Mouse (Mus musculus): Measurements from ENCODE around the gene Ykt6. TPM values are rescaled to one million over a fixed set of nuclear protein-coding genes. Genes with fewer than 3 reads are reported as not detected.
A peak's percentile ranks its signal among the peaks of the same experiment; 100 is the strongest.

Gene Ykt6
- polyA plus RNA-seq, 1 experiment from 2014 or later, result 61.8 TPM

DNA sequence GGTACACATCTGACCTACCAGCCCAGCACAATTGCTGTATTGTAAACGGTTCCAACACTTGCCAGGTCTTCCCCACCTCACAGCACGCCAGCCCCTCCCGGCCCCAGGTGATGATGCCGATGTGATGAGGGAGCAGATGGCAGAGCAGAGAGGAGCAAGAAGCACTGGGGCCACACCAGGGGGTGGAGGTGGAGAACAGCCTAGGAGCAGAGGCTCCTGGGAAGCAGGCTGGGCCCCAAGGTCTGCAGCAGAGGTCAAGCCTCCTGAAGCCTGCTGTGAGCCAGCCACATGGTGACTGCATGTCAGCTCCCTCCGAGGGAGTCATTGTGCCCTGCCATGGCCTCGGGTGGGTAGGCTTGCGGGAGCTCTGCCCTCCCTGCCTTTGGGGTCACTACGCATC, 25.1 kb downstream of the Ykt6 start:
- Histone ChIP-seq H3K9ac (replicated peaks; ENCODE audit: low read length) (no peak overlapping the region), H3K4me1 (ENCODE audit: insufficient read depth, low read length) (peaks cover 5% of the 10 kb centered on the region; the same call in 1 of the 2 replicates), H3K27ac (ENCODE audit: low read length) (no peak overlapping the region), H3K27me3 (ENCODE audit: insufficient read depth, low read length) (no peaks in the 10 kb centered on the region), H3K36me3 (ENCODE audit: insufficient read depth, low read length) (no peaks in the 10 kb centered on the region), H3K4me3 (ENCODE audit: low read length) (no peak overlapping the region), H3K4me2 (replicated peaks; ENCODE audit: low read depth, low read length) (no peak overlapping the region), H3K9me3 (ENCODE audit: low read length) (no peaks in the 10 kb centered on the region)
- no peak for ATAC-seq (ENCODE audit: low FRiP score, low TSS enrichment)
- WGBS, result 57% methylated on average over 8 of the region's 8 CpGs

DNA sequence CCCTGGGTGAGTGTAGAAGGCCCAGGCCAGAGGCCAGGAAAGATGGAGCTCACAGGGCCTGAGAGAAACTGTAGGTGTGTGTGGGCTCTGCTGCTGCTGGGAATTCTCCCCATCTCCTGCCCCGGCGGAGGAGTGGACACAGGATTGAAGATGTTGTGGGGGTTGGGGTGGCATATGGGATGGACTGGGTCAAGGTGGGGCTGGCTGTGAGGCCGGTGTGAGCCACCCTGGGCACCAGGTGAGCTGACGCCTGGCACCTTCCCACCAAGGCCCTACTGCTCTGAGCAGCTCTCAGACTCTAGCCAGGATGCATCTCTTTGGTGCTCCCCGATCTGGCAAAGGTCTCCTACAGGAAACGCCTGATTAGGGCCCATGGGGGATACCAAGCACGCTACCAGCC, 25.8 kb downstream of the Ykt6 start:
- no peaks in the 10 kb centered on the region for H3K27me3 ChIP-seq (ENCODE audit: insufficient read depth, low read length)
- ATAC-seq (ENCODE audit: low FRiP score, low TSS enrichment), result no peak

DNA sequence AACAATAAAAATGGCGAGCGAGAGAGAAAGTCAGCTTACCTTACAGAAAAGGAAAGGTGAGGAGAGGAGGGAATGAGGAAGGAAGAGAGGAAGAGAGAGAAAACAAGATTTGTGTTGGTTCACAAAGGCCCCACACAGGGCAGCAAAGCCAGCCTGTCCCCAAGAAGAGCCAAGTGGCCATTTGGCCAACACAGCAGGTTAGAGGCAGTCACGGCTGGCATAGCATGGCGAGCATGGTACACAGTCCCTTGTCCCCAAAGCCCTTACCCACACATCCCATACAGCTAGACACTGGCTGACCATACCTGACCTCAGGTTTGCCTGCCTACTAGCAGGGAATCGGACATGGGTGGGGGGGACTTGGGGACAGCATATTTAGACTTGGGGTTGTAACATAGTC, 28.1 kb downstream of the Ykt6 start:
- H3K9ac ChIP-seq (replicated peaks; ENCODE audit: low read length), result no peak overlapping the region
- no peak overlapping the region for H3K4me2 ChIP-seq (replicated peaks; ENCODE audit: low read depth, low read length)

More for the DNA sequence above, 25.8 kb downstream of the Ykt6 start:
- Histone ChIP-seq H3K4me3 (ENCODE audit: low read length) (no peak overlapping the region), H3K9ac (replicated peaks; ENCODE audit: low read length) (no peak overlapping the region), H3K36me3 (ENCODE audit: insufficient read depth, low read length) (no peaks in the 10 kb centered on the region), H3K9me3 (ENCODE audit: low read length) (no peaks in the 10 kb centered on the region), H3K4me2 (replicated peaks; ENCODE audit: low read depth, low read length) (no peak overlapping the region), H3K27ac (ENCODE audit: low read length) (no peak overlapping the region), H3K4me1 (ENCODE audit: insufficient read depth, low read length) (peaks cover 5% of the 10 kb centered on the region; the same call in 1 of the 2 replicates)
- WGBS, result 85% methylated on average over 7 of the region's 7 CpGs

DNA sequence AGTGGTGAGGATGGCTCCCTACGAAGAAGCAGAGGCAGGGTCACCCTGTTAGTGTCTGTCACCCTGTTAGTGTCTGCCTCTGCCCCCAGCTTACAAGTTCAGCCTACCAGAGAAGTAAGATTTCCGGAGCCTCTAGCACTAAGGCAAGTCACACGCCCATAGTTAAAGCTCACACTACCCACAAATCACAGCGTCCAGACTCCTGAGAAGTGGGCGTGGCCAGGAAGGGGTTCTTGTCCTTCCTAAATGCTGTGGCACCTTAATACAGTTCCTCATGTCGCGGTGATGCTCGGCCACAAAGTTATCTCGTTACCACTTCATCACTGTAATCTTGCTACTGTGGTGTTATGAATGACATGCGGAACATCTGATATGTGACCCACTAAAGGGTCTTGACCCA, 32.6 kb downstream of the Ykt6 start:
- ATAC-seq (ENCODE audit: low FRiP score, low TSS enrichment), result no peak
- H3K27me3 ChIP-seq (ENCODE audit: insufficient read depth, low read length), result no peaks in the 10 kb centered on the region
- WGBS, result 75% methylated on average over 10 of the region's 10 CpGs

More for the DNA sequence above, 28.1 kb downstream of the Ykt6 start:
- ATAC-seq (ENCODE audit: low FRiP score, low TSS enrichment), result no peak
- no peak overlapping the region for H3K27ac ChIP-seq (ENCODE audit: low read length)
- no peak overlapping the region for H3K4me3 ChIP-seq (ENCODE audit: low read length)
- H3K27me3 ChIP-seq (ENCODE audit: insufficient read depth, low read length), result no peaks in the 10 kb centered on the region
- no peaks in the 10 kb centered on the region for H3K36me3 ChIP-seq (ENCODE audit: insufficient read depth, low read length)
- WGBS, result 88% methylated on average over 5 of the region's 5 CpGs
- no peaks in the 10 kb centered on the region for H3K9me3 ChIP-seq (ENCODE audit: low read length)
- no peaks in the 10 kb centered on the region for H3K4me1 ChIP-seq (ENCODE audit: insufficient read depth, low read length)

DNA sequence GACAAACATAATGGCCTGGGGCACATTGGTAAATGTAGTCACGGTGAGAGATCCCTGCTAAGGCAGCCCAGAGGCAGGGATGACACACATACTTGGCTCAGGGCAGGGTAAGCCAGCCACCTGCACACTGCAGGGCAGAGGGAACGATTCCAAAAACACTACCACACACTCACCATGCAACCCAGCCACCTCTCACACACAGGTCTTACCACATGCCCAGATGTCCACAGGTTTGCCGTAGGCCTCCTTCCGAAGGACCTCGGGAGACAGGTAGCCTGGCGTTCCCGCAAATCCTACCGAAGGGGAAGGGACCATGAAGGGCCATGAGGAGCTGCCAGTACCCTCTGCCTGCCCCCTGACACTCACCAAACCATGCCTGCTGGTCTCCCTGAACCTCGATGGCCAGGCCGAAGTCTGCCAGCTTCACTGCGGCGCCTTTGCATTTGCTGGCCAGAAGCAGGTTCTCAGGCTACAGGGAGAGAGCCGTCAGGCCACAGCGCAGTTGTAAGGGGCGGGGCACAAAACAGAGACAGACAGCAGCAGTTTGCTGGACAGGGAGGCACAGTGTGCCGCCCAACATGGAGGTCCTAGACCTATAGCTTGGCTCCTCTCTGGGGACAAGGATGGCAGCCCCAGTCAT, 34.6 kb downstream of the Ykt6 start:
- no peaks in the 10 kb centered on the region for H3K9me3 ChIP-seq (ENCODE audit: low read length)
- WGBS, result 85% methylated on average over 16 of the region's 16 CpGs
- no peaks in the 10 kb centered on the region for H3K36me3 ChIP-seq (ENCODE audit: insufficient read depth, low read length)
- H3K4me1 ChIP-seq (ENCODE audit: insufficient read depth, low read length), result no peaks in the 10 kb centered on the region
- H3K4me2 ChIP-seq (replicated peaks; ENCODE audit: low read depth, low read length), result no peak overlapping the region
- no peak for ATAC-seq (ENCODE audit: low FRiP score, low TSS enrichment)
- H3K27ac ChIP-seq (ENCODE audit: low read length), result no peak overlapping the region
- H3K9ac ChIP-seq (replicated peaks; ENCODE audit: low read length), result no peak overlapping the region
- no peak overlapping the region for H3K4me3 ChIP-seq (ENCODE audit: low read length)
- no peaks in the 10 kb centered on the region for H3K27me3 ChIP-seq (ENCODE audit: insufficient read depth, low read length)

More for the DNA sequence above, 32.6 kb downstream of the Ykt6 start:
- Histone ChIP-seq H3K4me3 (ENCODE audit: low read length) (no peak overlapping the region), H3K4me1 (ENCODE audit: insufficient read depth, low read length) (no peaks in the 10 kb centered on the region), H3K4me2 (replicated peaks; ENCODE audit: low read depth, low read length) (no peak overlapping the region), H3K36me3 (ENCODE audit: insufficient read depth, low read length) (no peaks in the 10 kb centered on the region), H3K9me3 (ENCODE audit: low read length) (no peaks in the 10 kb centered on the region), H3K27ac (ENCODE audit: low read length) (no peak overlapping the region), H3K9ac (replicated peaks; ENCODE audit: low read length) (no peak overlapping the region)

DNA sequence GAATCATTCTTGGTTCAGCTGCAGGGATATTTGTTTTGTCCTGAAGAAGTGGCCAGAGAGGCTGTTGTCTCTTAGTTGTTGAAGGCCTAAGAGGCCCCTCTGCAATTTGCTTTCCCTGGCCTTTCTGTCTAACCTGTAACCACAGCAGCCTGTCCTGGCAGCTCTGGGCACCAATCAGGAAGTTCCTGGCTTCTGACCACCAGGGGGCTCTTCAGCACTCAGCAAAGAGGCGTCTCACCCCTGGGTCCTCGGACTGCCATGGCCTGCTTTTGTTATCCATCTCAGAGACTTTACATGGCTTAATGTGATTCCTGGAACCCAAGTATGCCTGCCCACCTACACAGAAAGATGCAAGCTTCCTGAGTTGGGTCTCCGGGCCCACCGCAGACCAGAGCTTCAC, 35.4 kb downstream of the Ykt6 start:
- H3K4me2 ChIP-seq (replicated peaks; ENCODE audit: low read depth, low read length), result no peak overlapping the region
- H3K9me3 ChIP-seq (ENCODE audit: low read length), result no peaks in the 10 kb centered on the region
- H3K27ac ChIP-seq (ENCODE audit: low read length), result no peak overlapping the region
- H3K4me1 ChIP-seq (ENCODE audit: insufficient read depth, low read length), result no peaks in the 10 kb centered on the region
- 34% methylated on average over 4 of the region's 4 CpGs for WGBS
- H3K9ac ChIP-seq (replicated peaks; ENCODE audit: low read length), result no peak overlapping the region
- no peaks in the 10 kb centered on the region for H3K27me3 ChIP-seq (ENCODE audit: insufficient read depth, low read length)
- ATAC-seq (ENCODE audit: low FRiP score, low TSS enrichment), result peak; percentile 43; the same call in 1 of the 2 replicates
- no peaks in the 10 kb centered on the region for H3K36me3 ChIP-seq (ENCODE audit: insufficient read depth, low read length)
- no peak overlapping the region for H3K4me3 ChIP-seq (ENCODE audit: low read length)

DNA sequence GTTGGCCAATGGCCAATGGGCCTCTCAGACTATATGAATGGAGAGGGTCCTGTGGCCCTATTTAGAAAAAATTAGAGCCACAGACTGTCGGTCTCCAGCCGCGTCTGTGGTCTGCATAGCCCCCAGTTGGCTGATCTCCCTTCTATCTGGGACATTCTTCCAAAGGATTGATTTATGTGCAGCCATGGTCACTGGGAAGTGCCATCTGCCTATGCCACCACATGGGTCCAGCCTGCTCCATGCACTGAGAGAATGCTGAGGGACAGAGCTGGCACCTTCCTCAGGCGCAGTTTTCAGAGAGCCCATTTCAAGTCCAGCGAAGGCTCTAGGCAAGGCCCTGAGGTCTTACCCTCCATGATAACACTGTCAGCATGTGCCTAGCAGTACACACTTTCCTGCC, 38.7 kb downstream of the Ykt6 start:
- Histone ChIP-seq H3K4me3 (ENCODE audit: low read length) (no peak overlapping the region), H3K9ac (replicated peaks; ENCODE audit: low read length) (no peak overlapping the region), H3K36me3 (ENCODE audit: insufficient read depth, low read length) (no peaks in the 10 kb centered on the region), H3K4me1 (ENCODE audit: insufficient read depth, low read length) (no peaks in the 10 kb centered on the region), H3K4me2 (replicated peaks; ENCODE audit: low read depth, low read length) (no peak overlapping the region), H3K27ac (ENCODE audit: low read length) (no peak overlapping the region), H3K9me3 (ENCODE audit: low read length) (no peaks in the 10 kb centered on the region), H3K27me3 (ENCODE audit: insufficient read depth, low read length) (no peaks in the 10 kb centered on the region)
- 94% methylated on average over 5 of the region's 5 CpGs for WGBS
- no peak for ATAC-seq (ENCODE audit: low FRiP score, low TSS enrichment)

DNA sequence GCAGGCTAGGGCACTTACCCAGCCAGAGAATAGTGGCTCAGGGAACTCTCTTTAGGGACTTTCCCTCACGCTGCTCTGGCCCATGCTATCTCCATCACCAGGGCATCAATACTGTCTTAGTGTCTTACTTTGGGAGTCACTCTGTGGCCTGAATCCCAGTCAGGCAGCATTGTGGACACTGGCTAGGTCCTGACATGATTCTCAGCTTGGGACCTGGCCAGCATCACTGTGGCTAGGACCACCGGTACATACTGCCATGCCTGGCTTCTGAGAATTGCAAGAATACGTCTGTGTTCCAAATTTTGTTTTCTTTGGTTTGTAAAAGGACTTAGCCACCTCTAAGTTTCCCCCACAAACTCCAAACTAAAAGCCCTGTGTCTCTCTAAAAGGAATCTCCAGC, 39.4 kb downstream of the Ykt6 start:
- Histone ChIP-seq H3K9ac (replicated peaks; ENCODE audit: low read length) (no peak overlapping the region), H3K27me3 (ENCODE audit: insufficient read depth, low read length) (no peaks in the 10 kb centered on the region), H3K4me1 (ENCODE audit: insufficient read depth, low read length) (peaks cover 5% of the 10 kb centered on the region), H3K9me3 (ENCODE audit: low read length) (no peaks in the 10 kb centered on the region), H3K36me3 (ENCODE audit: insufficient read depth, low read length) (no peaks in the 10 kb centered on the region), H3K4me3 (ENCODE audit: low read length) (no peak overlapping the region), H3K4me2 (replicated peaks; ENCODE audit: low read depth, low read length) (no peak overlapping the region), H3K27ac (ENCODE audit: low read length) (no peak overlapping the region)
- no peak for ATAC-seq (ENCODE audit: low FRiP score, low TSS enrichment)
- 78% methylated on average over 3 of the region's 3 CpGs for WGBS

DNA sequence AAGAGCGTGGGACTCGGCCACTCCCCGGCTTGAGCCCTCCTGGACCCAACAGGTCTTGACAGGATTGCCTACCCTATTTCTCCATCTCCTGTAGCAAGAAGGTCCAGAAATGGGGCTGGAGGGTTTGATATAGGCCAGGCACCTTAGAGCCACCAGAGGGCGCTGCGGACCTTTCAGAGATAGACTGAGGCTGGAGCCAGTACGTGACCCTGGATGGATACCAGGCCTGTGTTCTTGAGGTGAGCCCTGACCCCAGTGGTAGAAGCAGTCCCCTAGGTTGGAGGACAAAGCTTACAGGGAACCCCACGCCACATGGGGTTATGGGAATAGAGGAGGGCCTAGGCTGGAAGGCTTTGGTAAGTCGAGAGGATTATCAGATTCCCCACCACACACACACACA, 40.5 kb downstream of the Ykt6 start:
- Histone ChIP-seq H3K36me3 (ENCODE audit: insufficient read depth, low read length) (no peaks in the 10 kb centered on the region), H3K27me3 (ENCODE audit: insufficient read depth, low read length) (no peaks in the 10 kb centered on the region), H3K4me3 (ENCODE audit: low read length) (no peak overlapping the region), H3K9me3 (ENCODE audit: low read length) (no peaks in the 10 kb centered on the region), H3K9ac (replicated peaks; ENCODE audit: low read length) (no peak overlapping the region), H3K4me1 (ENCODE audit: insufficient read depth, low read length) (peaks cover 16% of the 10 kb centered on the region), H3K27ac (ENCODE audit: low read length) (no peak overlapping the region), H3K4me2 (replicated peaks; ENCODE audit: low read depth, low read length) (no peak overlapping the region)
- ATAC-seq (ENCODE audit: low FRiP score, low TSS enrichment), result peak; percentile 49
- 17% methylated on average over 8 of the region's 8 CpGs for WGBS

DNA sequence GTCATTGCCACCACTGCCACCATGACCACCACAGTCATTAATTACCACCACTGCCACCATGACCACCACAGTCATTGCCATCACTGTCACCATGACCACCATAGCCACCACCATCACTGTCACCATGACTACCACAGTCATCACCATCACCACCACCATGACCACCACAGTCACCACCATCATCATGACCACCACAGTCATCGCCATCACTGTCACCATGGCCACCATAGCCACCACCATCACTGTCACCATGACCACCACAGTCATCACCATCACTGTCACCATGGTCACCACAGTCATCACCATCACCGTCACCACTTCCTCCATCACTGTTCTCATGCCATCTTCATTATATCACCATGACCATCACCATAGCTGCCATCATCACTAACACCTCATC, 43.0 kb downstream of the Ykt6 start:
- no peak for ATAC-seq (ENCODE audit: low FRiP score, low TSS enrichment)
- no peak overlapping the region for H3K4me2 ChIP-seq (replicated peaks; ENCODE audit: low read depth, low read length)
- H3K9me3 ChIP-seq (ENCODE audit: low read length), result no peaks in the 10 kb centered on the region

More for the DNA sequence above, 43.0 kb downstream of the Ykt6 start:
- H3K4me1 ChIP-seq (ENCODE audit: insufficient read depth, low read length), result peaks cover 25% of the 10 kb centered on the region
- no peak overlapping the region for H3K27ac ChIP-seq (ENCODE audit: low read length)
- H3K4me3 ChIP-seq (ENCODE audit: low read length), result no peak overlapping the region
- 97% methylated on average over 2 of the region's 2 CpGs for WGBS
- no peaks in the 10 kb centered on the region for H3K36me3 ChIP-seq (ENCODE audit: insufficient read depth, low read length)
- H3K27me3 ChIP-seq (ENCODE audit: insufficient read depth, low read length), result no peaks in the 10 kb centered on the region
- H3K9ac ChIP-seq (replicated peaks; ENCODE audit: low read length), result no peak overlapping the region

Data from kidney, embryonic 16.5 days (tissue).